Mouse (Mus musculus) retina, postnatal 1 day (tissue): ENCODE measurements at regions not wholly inside any gene's neighbourhood (a gene's known extent, or its start where the extent isn't known, plus 50 kb on each side); places are given as distances from the start of the nearest gene placed in this dataset.
A peak's percentile ranks its signal among the peaks of the same experiment; 100 is the strongest.

ENCODE experiments used
- DNase-seq: peaks from one replicate; pipeline ENCODE4 v3.0.0-alpha.2; 2012

GRCm38 (mm10) chr13:116243272-116243784 is 66.2 kb downstream of the Isl1 start:
- no peak for DNase-seq

GRCm38 (mm10) chr13:116215101-116215500 is 94.4 kb downstream of the Isl1 start:
- peak; percentile 31 for DNase-seq

GRCm38 (mm10) chr13:116213843-116214829 is 95.4 kb downstream of the Isl1 start:
- DNase-seq = peak; percentile 17

- peak; percentile 55 for DNase-seq
Observed at GRCm38 (mm10) chr13:116201177-116201920, 108.1 kb downstream of the Isl1 start.

- no peak for DNase-seq
Observed at GRCm38 (mm10) chr13:116187059-116187458, 122.4 kb downstream of the Isl1 start.

GRCm38 (mm10) chr13:116177781-116178180 is 131.7 kb downstream of the Isl1 start:
- peak; percentile 3 for DNase-seq

- DNase-seq = peak; percentile 47
Observed at GRCm38 (mm10) chr13:116174976-116175375, 134.5 kb downstream of the Isl1 start.

- DNase-seq = no peak
Observed at GRCm38 (mm10) chr13:116173866-116174265, 135.6 kb downstream of the Isl1 start.

GRCm38 (mm10) chr13:116143022-116143421 is 166.5 kb downstream of the Isl1 start:
- DNase-seq = no peak

- no peak for DNase-seq
Observed at GRCm38 (mm10) chr13:116118664-116119063, 190.8 kb downstream of the Isl1 start.

GRCm38 (mm10) chr13:116111032-116111808 is 198.3 kb downstream of the Isl1 start:
- no peak for DNase-seq

GRCm38 (mm10) chr13:116110578-116110977 is 198.9 kb downstream of the Isl1 start:
- no peak for DNase-seq

- peak; percentile 77 for DNase-seq
Observed at GRCm38 (mm10) chr13:116087541-116088308, 221.8 kb downstream of the Isl1 start.

- no peak for DNase-seq
Observed at GRCm38 (mm10) chr13:116087140-116087539, 222.3 kb downstream of the Isl1 start.

- no peak for DNase-seq
Observed at GRCm38 (mm10) chr13:116056976-116057647, 252.4 kb downstream of the Isl1 start.

GRCm38 (mm10) chr13:116056112-116056652 is 253.3 kb downstream of the Isl1 start:
- DNase-seq = no peak

GRCm38 (mm10) chr13:116036166-116036565 is 273.3 kb downstream of the Isl1 start:
- DNase-seq = no peak

- peak; percentile 38 for DNase-seq
Observed at GRCm38 (mm10) chr13:116030152-116030720, 279.3 kb downstream of the Isl1 start.

GRCm38 (mm10) chr13:116028583-116028982 is 280.9 kb downstream of the Isl1 start:
- no peak for DNase-seq

- no peak for DNase-seq
Observed at GRCm38 (mm10) chr13:116027147-116027546, 282.3 kb downstream of the Isl1 start.

GRCm38 (mm10) chr13:116017886-116018285 is 291.6 kb downstream of the Isl1 start:
- peak; percentile 33 for DNase-seq
